Mouse (Mus musculus) brain, embryonic 14.5 days (tissue): ENCODE measurements at regions not wholly inside any gene's neighbourhood (a gene's known extent, or its start where the extent isn't known, plus 50 kb on each side); places are given as distances from the start of the nearest gene placed in this dataset.
"Not testable (repeated sequence)": the region's sequence is repeated elsewhere in the genome, so short reads cannot be mapped to it uniquely, and the experiment has no call there.

Experiments used
- DNase-seq: peaks from one replicate; pipeline ENCODE4 v3.0.0-alpha.2; 2011; ENCODE audit warnings: low read depth
- CTCF ChIP-seq: fragments of 200-500 bp; IDR thresholded peaks from 2 replicates; pipeline ENCODE4 v1.5.1; 2012; ENCODE audit warnings: inconsistent platforms, mild to moderate bottlenecking, moderate library complexity, borderline replicate concordance; ENCODE audit not compliant: insufficient read depth, insufficient read length; ENCODE audit errors: extremely low read depth
- POLR2A ChIP-seq: fragments of 200-500 bp; IDR thresholded peaks from 2 replicates; pipeline ENCODE4 v1.6.1; 2012; ENCODE audit warnings: mild to moderate bottlenecking, inconsistent platforms, borderline replicate concordance; ENCODE audit not compliant: poor library complexity, insufficient read depth, insufficient read length, severe bottlenecking; ENCODE audit errors: extremely low read depth

- TF ChIP-seq CTCF (no peak), POLR2A (no peak)
Observed at GRCm38 (mm10) chr12:70650470-70650869, 174.8 kb upstream of the Frmd6 start.

DNA sequence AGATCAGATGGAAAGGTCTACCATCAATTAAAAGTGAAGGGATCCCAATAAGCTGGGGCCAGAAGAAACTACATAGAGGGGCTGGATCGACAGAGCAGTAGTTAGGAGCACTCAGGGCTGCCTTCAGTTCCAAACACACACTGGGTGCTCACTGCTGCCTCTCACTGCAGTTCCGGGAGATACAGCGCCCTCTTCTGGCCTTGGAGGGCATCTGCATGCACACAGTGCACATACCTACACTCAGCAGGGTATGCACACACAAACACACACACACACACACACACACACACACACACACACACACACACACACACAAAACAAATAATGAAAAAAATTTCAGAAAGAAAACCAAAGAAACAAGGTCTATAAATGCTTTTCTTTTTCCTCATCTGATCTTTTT lies 172.6 kb upstream of the Frmd6 start:
- DNase-seq, result no peak
- TF ChIP-seq POLR2A (no peak), CTCF (no peak)

More at GRCm38 (mm10) chr12:70650470-70650869, 174.8 kb upstream of the Frmd6 start:
- no peak for DNase-seq

GRCm38 (mm10) chr12:70653971-70654370 lies 171.3 kb upstream of the Frmd6 start:
- TF ChIP-seq POLR2A (no peak), CTCF (no peak)
- DNase-seq, result no peak

DNA sequence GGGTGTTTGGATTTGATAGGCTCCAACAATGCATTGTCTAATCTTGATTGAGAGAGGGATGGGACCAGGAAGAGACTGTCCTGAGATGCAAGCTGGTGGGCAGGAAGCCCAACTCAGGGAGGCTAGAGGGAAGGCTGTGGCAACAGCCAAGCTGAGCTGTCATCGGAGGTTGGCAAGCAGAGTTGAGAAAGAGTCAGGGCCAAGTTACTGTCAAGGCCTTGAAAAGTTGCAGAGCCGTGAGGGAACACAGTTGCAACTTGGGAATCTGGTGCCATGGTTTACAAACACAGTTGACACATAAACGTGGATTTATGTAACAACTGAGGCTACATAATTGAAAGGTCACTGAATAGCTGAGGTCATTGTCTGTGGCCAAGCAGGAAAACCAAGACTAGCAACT lies 170.8 kb upstream of the Frmd6 start:
- peak; percentile 83 for DNase-seq
- TF ChIP-seq CTCF (no peak), POLR2A (no peak)

DNA sequence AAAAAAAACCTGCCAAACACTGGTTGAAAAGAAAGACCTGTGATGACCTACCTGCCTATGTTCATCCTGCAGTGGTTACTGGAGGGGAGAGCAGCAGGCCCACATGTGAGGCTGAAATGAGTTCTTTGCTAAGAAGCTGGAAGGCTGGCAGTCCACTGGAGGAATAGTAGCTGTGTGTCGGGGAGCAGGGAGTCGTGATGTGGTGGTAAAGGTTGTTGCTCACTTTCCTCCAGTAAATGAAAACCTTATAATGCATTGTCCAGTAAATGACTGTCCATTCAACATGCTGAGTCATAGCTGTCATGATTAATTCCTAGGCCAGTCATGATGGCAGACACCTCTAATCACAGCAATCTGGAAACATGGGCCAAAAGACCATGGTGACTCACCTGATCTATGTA lies 169.9 kb upstream of the Frmd6 start:
- no peak for TF ChIP-seq POLR2A
- no peak for TF ChIP-seq CTCF

DNA sequence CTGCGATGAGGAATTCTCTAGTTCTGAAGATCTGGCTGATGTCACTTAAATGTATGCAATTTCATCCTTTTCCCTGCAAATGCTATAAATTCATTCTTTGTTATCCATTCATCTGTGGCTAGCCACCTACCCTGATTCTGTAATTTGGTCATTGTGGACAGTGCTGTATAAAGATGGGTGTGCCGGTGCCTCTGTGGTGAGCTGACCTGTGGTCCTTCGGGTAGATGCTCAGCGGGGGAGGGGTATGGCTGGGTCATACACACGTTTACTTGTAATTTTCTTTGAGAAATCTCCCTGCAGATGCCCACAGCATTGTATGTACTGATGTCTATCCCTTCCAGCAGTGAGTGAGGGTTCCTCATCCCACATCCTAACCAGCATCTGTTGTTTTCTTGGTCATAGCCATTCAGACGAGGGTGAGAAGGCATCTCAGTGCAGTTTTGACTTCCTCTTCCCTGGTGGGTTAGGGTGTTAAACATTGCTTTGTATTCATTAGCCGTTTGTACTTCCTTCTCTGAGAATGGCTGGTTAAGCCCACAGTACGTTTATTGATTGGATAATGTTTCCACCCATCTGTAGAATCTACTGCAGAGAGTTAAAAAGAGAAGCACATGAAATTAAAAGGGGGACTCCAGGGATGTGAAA lies 169.3 kb upstream of the Frmd6 start:
- no peak for TF ChIP-seq CTCF
- no peak for TF ChIP-seq POLR2A
- no peak for DNase-seq

More for the DNA sequence above, 169.9 kb upstream of the Frmd6 start:
- no peak for DNase-seq

DNA sequence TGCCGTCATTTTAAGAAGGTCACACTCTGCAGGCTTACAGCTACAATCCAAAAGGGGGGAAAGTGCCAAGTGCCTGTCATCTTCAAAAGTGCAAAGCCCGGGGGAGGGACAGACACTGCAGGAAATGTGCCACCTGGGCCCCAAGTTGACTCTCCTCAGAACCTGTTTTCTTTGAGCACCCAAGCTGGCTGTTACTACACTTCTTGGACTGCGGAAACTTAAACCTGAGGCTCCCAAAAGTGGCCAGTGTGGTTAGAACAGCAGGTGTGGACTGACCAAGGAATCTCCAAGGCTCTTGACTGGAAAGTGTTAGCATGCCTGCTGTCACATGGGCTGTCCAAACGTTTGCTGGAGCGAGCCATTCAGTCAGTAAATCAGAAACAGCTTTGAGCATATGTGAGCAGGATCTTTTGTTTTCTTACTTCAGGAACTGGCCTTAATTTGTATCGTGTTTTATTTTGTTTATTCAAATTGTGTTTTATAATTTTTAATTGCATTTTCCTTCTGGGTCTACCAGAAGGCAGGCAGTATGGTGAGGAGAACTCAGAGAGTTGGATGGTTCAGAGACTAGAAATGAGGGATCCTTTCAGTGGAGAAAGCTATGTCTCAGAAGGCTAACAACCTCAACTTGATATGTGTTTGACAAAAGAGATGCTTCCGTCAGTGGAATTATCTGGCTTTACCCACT lies 168.4 kb upstream of the Frmd6 start:
- peak; percentile 50 for DNase-seq
- no peak for TF ChIP-seq CTCF
- TF ChIP-seq POLR2A, result no peak

DNA sequence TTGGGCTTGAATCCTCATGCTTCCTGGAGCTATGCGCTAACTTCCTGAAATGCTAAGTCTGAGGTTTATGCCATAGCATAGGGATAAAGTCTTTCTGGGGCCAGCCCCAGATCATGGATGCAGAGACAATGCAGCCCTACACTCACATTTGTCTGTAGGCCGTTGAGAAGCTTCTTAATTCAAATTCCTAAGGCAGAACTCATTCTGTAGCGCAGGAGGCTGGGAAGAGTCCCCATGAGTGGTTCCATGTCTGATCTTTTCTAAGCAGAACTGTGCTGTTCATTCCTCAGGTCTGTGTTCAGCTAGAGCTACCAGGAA lies 167.9 kb upstream of the Frmd6 start:
- TF ChIP-seq CTCF (no peak), POLR2A (no peak)
- no peak for DNase-seq

DNA sequence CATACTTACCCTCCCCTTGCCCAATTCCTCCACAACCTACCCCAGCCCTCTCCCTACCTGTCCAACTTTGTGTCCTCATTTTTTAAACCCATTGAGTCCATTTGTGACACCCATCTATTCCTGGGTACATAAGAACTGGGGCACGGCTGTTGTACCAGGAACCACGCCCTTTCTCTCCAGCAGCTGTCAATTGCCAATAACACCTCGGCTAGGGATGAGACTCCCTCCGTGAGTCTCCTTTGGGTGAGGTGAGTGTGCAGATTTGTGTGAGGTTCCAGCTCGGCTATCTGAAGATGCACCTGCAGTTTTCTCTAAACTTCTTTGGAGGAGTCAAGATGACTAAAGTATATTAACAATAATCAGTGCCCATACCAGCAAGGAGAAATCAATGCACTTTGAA lies 167.2 kb upstream of the Frmd6 start:
- no peak for DNase-seq
- TF ChIP-seq POLR2A (no peak), CTCF (no peak)

- no peak for DNase-seq
- TF ChIP-seq CTCF (no peak), POLR2A (no peak)
Observed at GRCm38 (mm10) chr12:70660388-70660787, 164.9 kb upstream of the Frmd6 start.

- DNase-seq, result not testable (repeated sequence)
Observed at GRCm38 (mm10) chr12:70668158-70668557, 157.2 kb upstream of the Frmd6 start.

DNA sequence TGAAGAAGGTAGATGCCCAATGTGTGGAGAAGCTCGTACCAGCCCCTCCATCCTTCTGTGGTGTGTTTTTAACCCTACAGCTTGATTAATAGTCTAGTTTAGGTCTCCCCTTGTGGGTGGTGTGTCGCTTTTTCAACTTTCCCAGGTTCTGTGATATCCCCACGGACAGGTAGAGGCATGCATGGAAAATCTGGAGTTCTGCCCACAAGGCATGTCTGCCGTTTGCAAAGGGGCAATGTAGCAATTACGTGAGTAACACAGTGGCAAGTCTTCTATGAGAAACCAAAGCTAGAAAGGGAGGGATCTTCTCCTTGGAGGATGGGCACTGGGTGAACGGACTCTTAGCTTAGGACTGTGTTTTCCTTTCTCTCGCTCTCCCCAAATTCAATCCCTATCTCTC lies 153.2 kb upstream of the Frmd6 start:
- DNase-seq, result no peak
- no peak for TF ChIP-seq POLR2A
- no peak for TF ChIP-seq CTCF

DNA sequence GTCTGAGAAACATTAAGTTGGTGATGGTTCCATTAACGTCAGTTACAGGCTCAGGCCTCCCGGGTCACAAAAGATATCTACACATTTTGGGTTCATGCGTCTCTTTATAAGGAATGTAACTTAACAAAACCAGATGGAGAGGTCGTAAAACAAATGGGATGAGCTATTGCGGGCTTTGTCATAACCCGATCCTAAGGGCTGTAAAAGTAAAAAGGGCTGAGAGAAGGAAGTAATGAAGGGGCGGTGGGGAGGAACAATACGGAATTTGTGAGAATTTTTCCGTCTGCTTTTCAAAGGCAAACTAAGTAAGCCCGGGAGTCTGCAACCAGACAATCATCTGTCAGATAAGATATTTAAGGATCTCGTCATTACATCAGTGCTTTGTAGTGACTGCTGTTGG lies 152.1 kb upstream of the Frmd6 start:
- no peak for TF ChIP-seq POLR2A
- no peak for TF ChIP-seq CTCF
- no peak for DNase-seq

- no peak for TF ChIP-seq CTCF
- TF ChIP-seq POLR2A, result no peak
- DNase-seq, result no peak
Observed at GRCm38 (mm10) chr12:70674144-70674543, 151.2 kb upstream of the Frmd6 start.
